Mouse (Mus musculus) bone marrow macrophage, adult 2 months (primary cell): Measurements from ENCODE around the gene Zbtb24. TPM values are rescaled to one million over a fixed set of nuclear protein-coding genes. Genes with fewer than 3 reads are reported as not detected.

Source experiments
- H3K27ac ChIP-seq: 2 replicates; pipeline ENCODE4 v1.5.1; 2012; ENCODE audit warnings: low read depth, low read length; ENCODE audit not compliant: insufficient read depth
- H3K4me1 ChIP-seq: 2 replicates; pipeline ENCODE4 v1.6.1; 2012; ENCODE audit warnings: low read length; ENCODE audit not compliant: control insufficient read depth, insufficient read depth
- H3K4me3 ChIP-seq: 2 replicates; pipeline ENCODE4 v1.5.1; 2012; ENCODE audit warnings: mild to moderate bottlenecking, low read length, moderate library complexity; ENCODE audit not compliant: insufficient read depth
- CTCF ChIP-seq: IDR thresholded peaks from 2 replicates; pipeline ENCODE4 v1.5.1; 2012; ENCODE audit warnings: low read depth, mild to moderate bottlenecking, low read length, moderate library complexity
- POLR2A ChIP-seq: IDR thresholded peaks from 2 replicates; pipeline ENCODE4 v1.6.1; 2012; ENCODE audit warnings: mild to moderate bottlenecking, low read depth, low read length, borderline replicate concordance
- polyA plus RNA-seq: library from polyadenylated mRNA; stranded (reverse); fragments of >200 nt; gene quantifications from 2 replicates; pipeline ENCODE4 v1.2.4, GENCODE M21; 2012; ENCODE audit not compliant: missing spikeins, insufficient read depth, insufficient read length

Gene Zbtb24
- polyA plus RNA-seq, 1 experiment: 13.4 TPM

DNA sequence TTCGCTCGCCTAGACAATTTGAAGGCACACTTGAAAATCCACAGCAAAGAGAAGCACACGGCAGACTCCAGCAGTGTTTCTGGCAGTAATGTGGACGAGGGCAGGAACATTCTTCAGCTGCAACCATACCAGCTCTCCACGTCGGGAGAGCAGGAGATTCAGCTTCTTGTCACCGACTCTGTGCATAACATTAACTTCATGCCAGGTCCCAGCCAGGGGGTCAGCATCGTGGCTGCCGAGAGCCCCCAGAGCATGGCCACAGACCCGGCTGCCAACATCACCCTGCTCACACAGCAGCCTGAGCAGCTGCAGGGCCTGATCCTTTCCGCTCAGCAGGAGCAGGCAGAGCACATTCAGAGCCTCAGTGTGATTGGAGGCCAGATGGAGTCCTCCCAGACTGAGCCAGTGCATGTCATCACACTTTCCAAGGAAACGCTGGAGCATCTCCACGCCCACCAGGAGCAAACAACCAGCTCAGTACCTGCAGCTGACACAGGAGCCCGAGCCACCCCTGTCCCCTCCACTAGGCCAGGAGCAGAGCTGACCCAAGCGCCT lies 14.3 kb downstream of the Zbtb24 start:
- H3K4me1 ChIP-seq: peaks cover 5% of the 10 kb centered on the region; the same call in 1 of the 2 replicates
- TF ChIP-seq CTCF: no peak
- TF ChIP-seq POLR2A: no peak

GRCm38 (mm10) chr10:41467325-41467724 lies 17.1 kb downstream of the Zbtb24 start:
- Histone ChIP-seq H3K4me1 (no peaks in the 10 kb centered on the region), H3K27ac (no peak overlapping the region), H3K4me3 (no peak overlapping the region)
- TF ChIP-seq POLR2A (no peak), CTCF (no peak)

More for the DNA sequence above, 14.3 kb downstream of the Zbtb24 start:
- Histone ChIP-seq H3K27ac (no peak overlapping the region), H3K4me3 (no peak overlapping the region)

GRCm38 (mm10) chr10:41470693-41471092 lies 20.5 kb downstream of the Zbtb24 start:
- TF ChIP-seq CTCF: no peak
- TF ChIP-seq POLR2A: no peak

GRCm38 (mm10) chr10:41472534-41472933 lies 22.4 kb downstream of the Zbtb24 start:
- Histone ChIP-seq H3K4me3 (no peak overlapping the region), H3K27ac (peak overlapping the region; percentile 64; the same call in 1 of the 2 replicates), H3K4me1 (peaks cover 31% of the 10 kb centered on the region)
- no peak for TF ChIP-seq POLR2A
- TF ChIP-seq CTCF: no peak

More at GRCm38 (mm10) chr10:41470693-41471092, 20.5 kb downstream of the Zbtb24 start:
- Histone ChIP-seq H3K4me1 (peaks cover 27% of the 10 kb centered on the region), H3K4me3 (no peak overlapping the region), H3K27ac (no peak overlapping the region)

- Histone ChIP-seq H3K4me1 (peaks cover 33% of the 10 kb centered on the region), H3K27ac (peak overlapping the region; percentile 64), H3K4me3 (no peak overlapping the region)
- TF ChIP-seq POLR2A: no peak
- no peak for TF ChIP-seq CTCF
These were observed 22.8 kb downstream of the Zbtb24 start for GRCm38 (mm10) chr10:41472962-41473481.

GRCm38 (mm10) chr10:41473782-41474468 lies 23.7 kb downstream of the Zbtb24 start:
- TF ChIP-seq POLR2A: no peak
- no peak overlapping the region for H3K4me3 ChIP-seq
- peak overlapping the region; percentile 68 for H3K27ac ChIP-seq
- peaks cover 34% of the 10 kb centered on the region for H3K4me1 ChIP-seq

GRCm38 (mm10) chr10:41474981-41475391 lies 24.8 kb downstream of the Zbtb24 start:
- Histone ChIP-seq H3K4me3 (no peak overlapping the region), H3K4me1 (peaks cover 34% of the 10 kb centered on the region), H3K27ac (peak overlapping the region; percentile 68)
- no peak for TF ChIP-seq POLR2A
- TF ChIP-seq CTCF: no peak

DNA sequence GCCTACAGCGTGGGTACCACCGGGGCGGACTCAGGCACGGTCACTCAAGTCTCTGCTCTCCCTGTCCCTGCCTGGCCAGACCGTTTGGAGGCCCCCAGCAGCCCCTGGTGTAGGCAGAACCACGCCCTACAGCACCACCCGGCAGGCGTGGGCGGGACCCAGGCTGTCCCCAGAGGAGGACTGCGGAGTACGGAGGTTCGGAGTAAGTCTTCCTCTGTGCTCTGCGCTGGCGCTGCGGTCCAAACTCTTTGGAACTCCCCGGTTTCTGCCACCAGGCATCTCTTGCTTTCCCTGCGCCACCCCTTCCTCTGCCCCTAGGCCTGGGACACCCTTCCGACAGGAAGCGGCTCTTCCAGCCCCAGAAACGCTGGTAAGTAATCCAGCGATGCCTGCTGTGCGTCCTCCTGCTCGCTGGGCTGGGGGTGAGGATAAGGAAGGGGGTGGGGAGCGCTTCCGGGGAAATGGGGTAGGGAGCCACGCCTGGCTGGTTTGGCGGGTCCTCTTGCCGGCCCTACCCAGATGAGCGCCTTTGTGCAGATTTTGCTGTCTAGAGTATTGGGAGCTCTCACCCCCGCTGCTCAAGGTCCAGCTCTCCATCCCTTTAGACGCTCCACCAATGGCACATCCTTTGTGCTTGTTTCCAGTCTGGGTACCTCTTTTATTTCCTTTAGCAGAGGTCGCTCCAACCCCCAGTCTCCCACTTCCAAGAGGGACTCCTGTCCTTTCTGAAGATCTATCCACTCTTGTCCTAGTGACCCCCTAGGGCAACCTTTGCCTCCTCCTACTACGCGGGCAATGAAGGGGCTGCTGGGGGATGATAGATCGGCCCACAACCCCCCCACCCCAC lies 26.2 kb downstream of the Zbtb24 start, which contains the start of gene Mical1:
Gene Mical1, plus strand, starts transcription at position 144 of the 847 bp plus-strand sequence.
- no peak for TF ChIP-seq CTCF
- no peak for TF ChIP-seq POLR2A
- peaks cover 34% of the 10 kb centered on the region for H3K4me1 ChIP-seq
- peak within 1 kb of the TSS; percentile 77 for H3K27ac ChIP-seq
- peak within 1 kb of the TSS; percentile 62 for H3K4me3 ChIP-seq

GRCm38 (mm10) chr10:41477018-41477277 lies 26.8 kb downstream of the Zbtb24 start:
- H3K4me3 ChIP-seq: peak overlapping the region; percentile 62
- H3K4me1 ChIP-seq: peaks cover 34% of the 10 kb centered on the region
- TF ChIP-seq POLR2A: no peak
- TF ChIP-seq CTCF: no peak
- H3K27ac ChIP-seq: peak overlapping the region; percentile 77
